ENCODE assay signal across 7 mouse cellular contexts in genomic region chr11:55469923-55470691, GRCm38 (mm10). TPM values are rescaled to one million over a fixed set of nuclear protein-coding genes. Genes with fewer than 3 reads are reported as not detected.
DNase-seq lines count a peak whose midpoint lies in the region; ATAC-seq and TF ChIP-seq lines count a peak whose summit lies in the region.

No protein-coding gene starts in this region.

- no peaks in the 10 kb centered on the region for H3K9me3 ChIP-seq in lung, embryonic 15.5 days
- no peaks in the 10 kb centered on the region for H3K9me3 ChIP-seq in embryonic facial prominence, embryonic 14.5 days (ENCODE audit: control insufficient read depth, low read length)
- H3K9me3 ChIP-seq in intestine, postnatal 0 days (ENCODE audit: control insufficient read depth): no peaks in the 10 kb centered on the region

- H3K4me1 ChIP-seq in lung, embryonic 15.5 days: peaks cover 24% of the 10 kb centered on the region
- H3K4me1 ChIP-seq in embryonic facial prominence, embryonic 14.5 days (ENCODE audit: control insufficient read depth, insufficient read depth, low read length): peaks cover 14% of the 10 kb centered on the region
- H3K4me1 ChIP-seq in intestine, postnatal 0 days (replicated peaks; ENCODE audit: control insufficient read depth, insufficient read depth, low read length): peaks cover 15% of the 10 kb centered on the region; the same call in 1 of the 2 replicates

- no peak for TF ChIP-seq CTCF in intestine, postnatal 0 days (IDR thresholded peaks at IDR 0.05; ENCODE audit: low read depth)

- H3K36me3 ChIP-seq in lung, embryonic 15.5 days: 0 out of 2 replicates have a peak, but pooled peaks cover 12% of the 10 kb centered on the region
- peaks cover 30% of the 10 kb centered on the region for H3K36me3 ChIP-seq in embryonic facial prominence, embryonic 14.5 days (ENCODE audit: control insufficient read depth, insufficient read depth, low read length)
- H3K36me3 ChIP-seq in intestine, postnatal 0 days (ENCODE audit: control insufficient read depth, insufficient read depth): no peaks in the 10 kb centered on the region
- H3K36me3 ChIP-seq in macrophage (ENCODE audit: inconsistent target): no peaks in the 10 kb centered on the region

- peak; percentile 8; the same call in 1 of the 2 replicates for ATAC-seq in lung, embryonic 15.5 days (ENCODE audit: borderline replicate concordance, extremely low read depth, low FRiP score, low TSS enrichment)
- ATAC-seq in embryonic facial prominence, embryonic 14.5 days (ENCODE audit: low read depth): no peak; the same call in 1 of the 2 replicates
- ATAC-seq in intestine, postnatal 0 days: peak; percentile 16; the same call in 1 of the 2 replicates

- peak overlapping the region; percentile 83 for H3K9ac ChIP-seq in lung, embryonic 15.5 days
- peak overlapping the region; percentile 98 for H3K9ac ChIP-seq in embryonic facial prominence, embryonic 14.5 days (ENCODE audit: low read depth, low read length)
- H3K9ac ChIP-seq in intestine, postnatal 0 days (ENCODE audit: low read depth, low read length): peak overlapping the region; percentile 91

- peaks cover 53% of the 10 kb centered on the region for H3K79me2 ChIP-seq in macrophage (ENCODE audit: inconsistent target)

- H3K4me3 ChIP-seq in lung, embryonic 15.5 days: peak overlapping the region; percentile 69
- H3K4me3 ChIP-seq in embryonic facial prominence, embryonic 14.5 days (ENCODE audit: low read depth, low read length): peak overlapping the region; percentile 99
- H3K4me3 ChIP-seq in intestine, postnatal 0 days (ENCODE audit: low read depth, low read length): peak overlapping the region; percentile 97
- peak overlapping the region; percentile 97 for H3K4me3 ChIP-seq in macrophage (ENCODE audit: inconsistent target)

- peak overlapping the region; percentile 59 for H3K4me2 ChIP-seq in lung, embryonic 15.5 days
- H3K4me2 ChIP-seq in embryonic facial prominence, embryonic 14.5 days (ENCODE audit: low read depth, low read length): peak overlapping the region; percentile 68
- peak overlapping the region; percentile 88 for H3K4me2 ChIP-seq in intestine, postnatal 0 days (replicated peaks; ENCODE audit: low read depth)

- DNase-seq in lung, postnatal 25 days (ENCODE audit: low spot score): no peak
- peak; percentile 22 for DNase-seq in T-cell, adult 2 months (ENCODE audit: low spot score)
- DNase-seq in embryonic facial prominence, embryonic 14.5 days (ENCODE audit: low spot score): peak; percentile 11
- DNase-seq in testis, postnatal 10 days (ENCODE audit: low spot score): peak; percentile 56

- peak overlapping the region; percentile 72 for H3K27ac ChIP-seq in lung, embryonic 15.5 days
- peak overlapping the region; percentile 87 for H3K27ac ChIP-seq in embryonic facial prominence, embryonic 14.5 days (replicated peaks; ENCODE audit: low read depth, low read length)
- peak overlapping the region; percentile 85 for H3K27ac ChIP-seq in intestine, postnatal 0 days (ENCODE audit: low read depth, low read length)
- H3K27ac ChIP-seq in macrophage: peak overlapping the region; percentile 65

- under 1% methylated on average over 46 of the region's 46 CpGs for WGBS in lung, embryonic 15.5 days
- under 1% methylated on average over 25 of the region's 46 CpGs for WGBS in embryonic facial prominence, embryonic 14.5 days
- under 1% methylated on average over 39 of the region's 46 CpGs for WGBS in intestine, postnatal 0 days
- WGBS in macrophage (ENCODE audit: missing documents): 0% methylated on average over 41 of the region's 46 CpGs

- no peaks in the 10 kb centered on the region for H3K27me3 ChIP-seq in lung, embryonic 15.5 days
- H3K27me3 ChIP-seq in embryonic facial prominence, embryonic 14.5 days (replicated peaks; ENCODE audit: control insufficient read depth, insufficient read depth, low read length): no peaks in the 10 kb centered on the region
- no peaks in the 10 kb centered on the region for H3K27me3 ChIP-seq in intestine, postnatal 0 days (replicated peaks; ENCODE audit: control insufficient read depth, insufficient read depth, low read length)

RNA-seq across cellular contexts. Expression of gene G3bp1, which starts 0.6 kb away (rescaled TPM):
- 180 and 181 TPM in 2 replicates for polyA plus RNA-seq in lung, embryonic 15.5 days (2015; fragmentation: Nextera tagmentation; extraction: Ambion mirVana)
- polyA plus RNA-seq in embryonic facial prominence, embryonic 14.5 days (2014; fragmentation: Nextera tagmentation; extraction: Ambion mirVana): 147 and 171 TPM in 2 replicates
- polyA plus RNA-seq in intestine, postnatal 0 days (2015; fragmentation: Nextera tagmentation; extraction: Ambion mirVana): 41.0 and 43.6 TPM in 2 replicates
- total RNA-seq in macrophage (2018; cell fraction: chromatin; rRNA removed): 100 to 1,000 TPM in 2 of 26 experiments, 10 to 100 TPM in 24; 31.8 to 133 (median 56.7) TPM
- 10 to 100 TPM; 29.4 to 56.8 (median 36.2) TPM for total RNA-seq in macrophage (2018; cell fraction: cytosol; rRNA removed)
- total RNA-seq in macrophage (2018; cell fraction: nucleus; rRNA removed): 10 to 100 TPM; 39.4 to 90.9 (median 47.2) TPM
- 20.9 to 52.8 TPM (median 25.9 TPM) in 3 replicates for polyA plus RNA-seq in macrophage (2018)

RNA-seq across cellular contexts. Expression of gene Atox1, which starts 9.1 kb away (rescaled TPM):
- 531 and 546 TPM in 2 replicates for polyA plus RNA-seq in lung, embryonic 15.5 days (2015; fragmentation: Nextera tagmentation; extraction: Ambion mirVana)
- 409 and 416 TPM in 2 replicates for polyA plus RNA-seq in embryonic facial prominence, embryonic 14.5 days (2014; fragmentation: Nextera tagmentation; extraction: Ambion mirVana)
- polyA plus RNA-seq in intestine, postnatal 0 days (2015; fragmentation: Nextera tagmentation; extraction: Ambion mirVana): 637 and 641 TPM in 2 replicates
- 10 to 100 TPM in 8 of 26 experiments, 1 to 10 TPM in 18; 5.3 to 36.2 (median 8.4) TPM for total RNA-seq in macrophage (2018; cell fraction: chromatin; rRNA removed)
- 100 to 1,000 TPM; 179 to 407 (median 276) TPM for total RNA-seq in macrophage (2018; cell fraction: cytosol; rRNA removed)
- total RNA-seq in macrophage (2018; cell fraction: nucleus; rRNA removed): 10 to 100 TPM; 14.4 to 48.4 (median 29.2) TPM
- polyA plus RNA-seq in macrophage (2018): 117 to 443 TPM (median 360 TPM) in 3 replicates

RNA-seq across cellular contexts. Expression of gene Sparc, which starts 47.1 kb away (rescaled TPM):
- polyA plus RNA-seq in lung, embryonic 15.5 days (2015; fragmentation: Nextera tagmentation; extraction: Ambion mirVana): 1,944 and 2,059 TPM in 2 replicates
- polyA plus RNA-seq in embryonic facial prominence, embryonic 14.5 days (2014; fragmentation: Nextera tagmentation; extraction: Ambion mirVana): 2,713 and 3,340 TPM in 2 replicates
- polyA plus RNA-seq in intestine, postnatal 0 days (2015; fragmentation: Nextera tagmentation; extraction: Ambion mirVana): 931 and 943 TPM in 2 replicates
- 100 to 1,000 TPM in 1 of 26 experiments, 1 to 10 TPM in 17, under 1 TPM in 4, not detected in 4; 0.69 to 408 (median 1.5) TPM for total RNA-seq in macrophage (2018; cell fraction: chromatin; rRNA removed)
- total RNA-seq in macrophage (2018; cell fraction: cytosol; rRNA removed): under 1 TPM in 22 of 26 experiments, not detected in 4; 0.06 to 0.54 (median 0.23) TPM
- total RNA-seq in macrophage (2018; cell fraction: nucleus; rRNA removed): 10 to 100 TPM in 1 of 26 experiments, 1 to 10 TPM in 2, under 1 TPM in 9, not detected in 14; 0.28 to 57.5 (median 0.50) TPM
- 0.30 to 1.5 TPM (median 0.63 TPM) in 3 replicates for polyA plus RNA-seq in macrophage (2018)

Comparison
In these comparisons a context has a peak if more than half of its experiments do, and no peak if none do; other contexts are left out.
1. RNA of gene Sparc, which starts 47.1 kb away (polyA plus RNA-seq): 2,713 to 3,340 TPM in embryonic facial prominence, embryonic 14.5 days, 1,944 to 2,059 TPM in lung, embryonic 15.5 days and 931 to 943 TPM in intestine, postnatal 0 days; 0.30 to 1.5 TPM in macrophage; every median in the first group is over 100 times any median in the second.
2. Peak in every context shown above with its lines, with median percentiles within 50 percentile points of each other: H3K27ac ChIP-seq, H3K4me2 ChIP-seq, H3K4me3 ChIP-seq and H3K9ac ChIP-seq.